Mouse (Mus musculus) MEL (cell line): ENCODE measurements around the gene Nrcam. TPM values are rescaled to one million over a fixed set of nuclear protein-coding genes. Genes with fewer than 3 reads are reported as not detected.

Experiments
- DNase-seq: peaks from one replicate; pipeline ENCODE4 v3.0.0; 2011; ENCODE audit warnings: low read depth, low spot score
- H3K27ac ChIP-seq: 2 replicates; pipeline ENCODE4 v1.5.1; 2012; ENCODE audit warnings: low read depth, mild to moderate bottlenecking, control low read depth, low read length, moderate library complexity; ENCODE audit not compliant: control insufficient read depth
- H3K27me3 ChIP-seq, 2 experiments: fragments of 150-350 bp in 1 of 2; sonication (generic) in 1 of 2; 2 replicates each; pipeline ENCODE4 v1.6.1; 2012; ENCODE audit warnings: low read length in 2 of 2, mild to moderate bottlenecking in 2 of 2, improper control_type of control experiment in 1 of 2, moderate library complexity in 1 of 2; ENCODE audit not compliant: insufficient read depth in 2 of 2, control insufficient read depth in 1 of 2
- H3K36me3 ChIP-seq, 2 experiments: 2 replicates each; pipeline ENCODE4 v1.6.1; 2012 to 2014; ENCODE audit warnings: low read length in 2 of 2, improper control_type of control experiment in 1 of 2, inconsistent platforms in 1 of 2, mild to moderate bottlenecking in 1 of 2; ENCODE audit not compliant: insufficient read depth in 2 of 2, control insufficient read depth in 1 of 2
- H3K4me1 ChIP-seq, 2 experiments: fragments of 150-350 bp in 1 of 2; sonication (generic) in 1 of 2; 2 replicates each; pipeline ENCODE4 v1.6.1; 2012; ENCODE audit warnings: low read length in 2 of 2, improper control_type of control experiment in 1 of 2, mild to moderate bottlenecking in 1 of 2; ENCODE audit not compliant: insufficient read depth in 2 of 2, control insufficient read depth in 1 of 2
- H3K4me3 ChIP-seq, 2 experiments: fragments of 150-350 bp in 1 of 2; sonication (generic) in 1 of 2; 2 replicates each; pipeline ENCODE4 v1.5.1; 2012; ENCODE audit warnings: low read depth in 2 of 2, low read length in 2 of 2, mild to moderate bottlenecking in 2 of 2, moderate library complexity in 2 of 2, control low read depth in 1 of 2, improper control_type of control experiment in 1 of 2; ENCODE audit not compliant: control insufficient read depth in 1 of 2, insufficient read depth in 1 of 2
- H3K79me2 ChIP-seq: 2 replicates; pipeline ENCODE4 v1.6.1; 2012; ENCODE audit warnings: mild to moderate bottlenecking, low read length, moderate library complexity; ENCODE audit not compliant: control insufficient read depth, poor library complexity, insufficient read depth
- H3K9ac ChIP-seq: 2 replicates; pipeline ENCODE4 v1.6.1; 2012; ENCODE audit warnings: low read depth, mild to moderate bottlenecking, control low read depth, low read length, moderate library complexity; ENCODE audit not compliant: control insufficient read depth, poor library complexity, severe bottlenecking
- H3K9me3 ChIP-seq: fragments of 150-350 bp; sonication (generic); replicated peaks from 2 replicates; pipeline ENCODE4 v1.6.1; 2012; ENCODE audit warnings: mild to moderate bottlenecking, low read length, improper control_type of control experiment, moderate library complexity; ENCODE audit not compliant: insufficient read depth
- E2F4 ChIP-seq: IDR thresholded peaks from 2 replicates; pipeline ENCODE4 v1.6.1; 2011; ENCODE audit warnings: low read depth, low read length, improper control_type of control experiment, borderline replicate concordance
- ELF1 ChIP-seq: IDR thresholded peaks from 2 replicates; pipeline ENCODE4 v1.6.1; 2014; ENCODE audit warnings: low read depth, mild to moderate bottlenecking, inconsistent platforms, low read length, improper control_type of control experiment, moderate library complexity
- ETS1 ChIP-seq: IDR thresholded peaks from 2 replicates; pipeline ENCODE4 v1.6.1; 2012; ENCODE audit warnings: low read depth, mild to moderate bottlenecking, inconsistent platforms, low read length, improper control_type of control experiment, moderate library complexity
- GABPA ChIP-seq: IDR thresholded peaks from 2 replicates; pipeline ENCODE4 v1.6.1; 2012; ENCODE audit warnings: low read depth, mild to moderate bottlenecking, inconsistent platforms, low read length, improper control_type of control experiment, moderate library complexity
- GATA1 ChIP-seq: IDR thresholded peaks from 2 replicates; pipeline ENCODE4 v1.6.1; 2011; ENCODE audit warnings: low read depth, low read length, improper control_type of control experiment
- HCFC1 ChIP-seq: IDR thresholded peaks from 2 replicates; pipeline ENCODE4 v1.6.1; 2012; ENCODE audit warnings: low read depth, mild to moderate bottlenecking, inconsistent platforms, low read length, improper control_type of control experiment, moderate library complexity
- JUND ChIP-seq: IDR thresholded peaks from 2 replicates; pipeline ENCODE4 v1.6.1; 2011; ENCODE audit warnings: low read depth, mild to moderate bottlenecking, improper control_type of control experiment, low read length
- KAT2A ChIP-seq: conservative IDR thresholded peaks from 2 replicates; pipeline ENCODE4 v1.6.1; 2012; ENCODE audit warnings: low read depth, low read length, improper control_type of control experiment, inconsistent platforms
- MAFK ChIP-seq: IDR thresholded peaks from 2 replicates; pipeline ENCODE4 v1.6.1; 2011; ENCODE audit warnings: low read depth, mild to moderate bottlenecking, low read length, improper control_type of control experiment, borderline replicate concordance
- MEF2A ChIP-seq: IDR thresholded peaks from 2 replicates; pipeline ENCODE4 v1.6.1; 2014; ENCODE audit warnings: low read depth, mild to moderate bottlenecking, inconsistent platforms, low read length, improper control_type of control experiment; ENCODE audit not compliant: poor library complexity, insufficient replicate concordance, severe bottlenecking; ENCODE audit errors: extremely low read depth
- MXI1 ChIP-seq: IDR thresholded peaks from 2 replicates; pipeline ENCODE4 v1.6.1; 2011; ENCODE audit warnings: mild to moderate bottlenecking, low read depth, low read length, improper control_type of control experiment
- MYB ChIP-seq: IDR thresholded peaks from 2 replicates; pipeline ENCODE4 v1.6.1; 2011; ENCODE audit warnings: mild to moderate bottlenecking, low read depth, low read length, improper control_type of control experiment
- MYC ChIP-seq: IDR thresholded peaks from 2 replicates; pipeline ENCODE4 v1.6.1; 2011; ENCODE audit warnings: low read depth, mild to moderate bottlenecking, low read length, improper control_type of control experiment, moderate library complexity
- NELFE ChIP-seq: IDR thresholded peaks from 2 replicates; pipeline ENCODE4 v1.6.1; 2011; ENCODE audit warnings: low read depth, low read length, improper control_type of control experiment
- POLR2A ChIP-seq, 2 experiments: IDR thresholded peaks; 2 replicates each; pipeline ENCODE4 v1.6.1; 2011 to 2012; ENCODE audit warnings: low read length in 2 of 2, mild to moderate bottlenecking in 2 of 2, control low read depth in 1 of 2, improper control_type of control experiment in 1 of 2, low read depth in 1 of 2, moderate library complexity in 1 of 2; ENCODE audit not compliant: control insufficient read depth in 1 of 2, insufficient read depth in 1 of 2, poor library complexity in 1 of 2
- POLR2AphosphoS2 ChIP-seq: IDR thresholded peaks from 2 replicates; pipeline ENCODE4 v1.6.1; 2011; ENCODE audit warnings: low read length, improper control_type of control experiment
- POLR2AphosphoS5 ChIP-seq: IDR thresholded peaks from 2 replicates; pipeline ENCODE4 v1.6.1; 2012; ENCODE audit warnings: low read depth, borderline replicate concordance, mild to moderate bottlenecking, inconsistent platforms, low read length, moderate library complexity, mixed read lengths
- RAD21 ChIP-seq: IDR thresholded peaks from 2 replicates; pipeline ENCODE4 v1.6.1; 2011; ENCODE audit warnings: mild to moderate bottlenecking, low read depth, low read length, improper control_type of control experiment
- RCOR1 ChIP-seq: IDR thresholded peaks from 2 replicates; pipeline ENCODE4 v1.6.1; 2012; ENCODE audit warnings: low read depth, mild to moderate bottlenecking, inconsistent platforms, low read length, improper control_type of control experiment
- SIN3A ChIP-seq: IDR thresholded peaks from 2 replicates; pipeline ENCODE4 v1.6.1; 2012; ENCODE audit warnings: low read length, improper control_type of control experiment, inconsistent platforms
- TAL1 ChIP-seq: IDR thresholded peaks from 2 replicates; pipeline ENCODE4 v1.6.1; 2012; ENCODE audit warnings: mild to moderate bottlenecking, inconsistent platforms, low read length, moderate library complexity, mixed read lengths
- TCF12 ChIP-seq: IDR thresholded peaks from 2 replicates; pipeline ENCODE4 v1.6.1; 2014; ENCODE audit warnings: low read depth, mild to moderate bottlenecking, inconsistent platforms, low read length, improper control_type of control experiment, moderate library complexity
- UBTF ChIP-seq: IDR thresholded peaks from 2 replicates; pipeline ENCODE4 v1.6.1; 2012; ENCODE audit warnings: low read depth, mild to moderate bottlenecking, inconsistent platforms, low read length, improper control_type of control experiment, moderate library complexity, borderline replicate concordance; ENCODE audit not compliant: insufficient read depth
- USF1 ChIP-seq: IDR thresholded peaks from 2 replicates; pipeline ENCODE4 v1.6.1; 2014; ENCODE audit warnings: low read depth, mild to moderate bottlenecking, inconsistent platforms, low read length, improper control_type of control experiment, moderate library complexity
- USF2 ChIP-seq, 2 experiments: IDR thresholded peaks; 2 replicates each; pipeline ENCODE4 v1.6.1; 2011 to 2012; ENCODE audit warnings: improper control_type of control experiment in 2 of 2, low read length in 2 of 2, borderline replicate concordance in 1 of 2, inconsistent platforms in 1 of 2, low read depth in 1 of 2, mild to moderate bottlenecking in 1 of 2; ENCODE audit not compliant: insufficient read depth in 1 of 2
- ZC3H11A ChIP-seq: IDR thresholded peaks from 2 replicates; pipeline ENCODE4 v1.6.1; 2012; ENCODE audit warnings: low read depth, mild to moderate bottlenecking, inconsistent platforms, low read length, improper control_type of control experiment
- ZKSCAN1 ChIP-seq: IDR thresholded peaks from 2 replicates; pipeline ENCODE4 v1.6.1; 2012; ENCODE audit warnings: low read depth, mild to moderate bottlenecking, inconsistent platforms, low read length, improper control_type of control experiment, moderate library complexity
- ZMIZ1 ChIP-seq: IDR thresholded peaks from 2 replicates; pipeline ENCODE4 v1.6.1; 2012; ENCODE audit warnings: low read depth, mild to moderate bottlenecking, inconsistent platforms, low read length, improper control_type of control experiment, moderate library complexity
- polyA plus RNA-seq, 2 experiments: library from polyadenylated mRNA; stranded (reverse) in 1 of 2; unstranded in 1 of 2; fragments of >175 nt in 1 of 2; fragments of >200 nt in 1 of 2; gene quantifications; 2 replicates each; pipeline versions ENCODE4 v1.2.1 to v1.2.4; 2012; ENCODE audit warnings: low replicate concordance in 2 of 2, low read depth in 1 of 2; ENCODE audit not compliant: insufficient read length in 2 of 2, insufficient read depth in 1 of 2, missing spikeins in 1 of 2
- total RNA-seq: library from RNA; depleted of rRNA; stranded (reverse); fragments of 300-350 nt; gene quantifications from 2 replicates; pipeline ENCODE4 v1.2.3, GENCODE M21; 2012

Nrcam gene
- total and polyA plus RNA-seq, 3 experiments: not detected

DNA sequence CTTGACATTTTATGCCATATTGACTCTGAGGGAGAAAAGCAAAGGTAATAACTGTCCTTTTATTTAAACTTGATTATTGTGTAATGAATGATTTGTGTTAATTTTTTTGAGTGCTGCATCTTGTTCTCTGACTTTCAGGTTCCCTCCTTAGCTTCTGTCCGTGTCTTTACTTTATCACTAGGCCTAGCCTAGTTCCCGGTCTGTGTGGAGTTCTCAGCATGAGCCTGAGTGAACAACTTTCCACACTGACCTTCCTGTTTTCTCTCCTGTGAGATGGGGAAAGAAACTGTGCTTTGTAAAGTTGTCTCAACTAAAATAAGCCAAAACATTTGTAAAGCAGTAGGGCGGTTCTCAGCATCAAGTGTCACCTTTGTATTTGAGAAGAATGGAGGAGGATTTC, 179.9 kb downstream of the Nrcam start:
- no peaks in the 10 kb centered on the region for H3K4me1 ChIP-seq
- no peak overlapping the region for H3K9ac ChIP-seq
- TF ChIP-seq RAD21 (no peak), E2F4 (no peak), ETS1 (no peak), MXI1 (no peak), USF2 (IDR thresholded peaks at IDR 0.05; ENCODE audit: borderline replicate concordance in 1 of 2, insufficient read depth in 1 of 2, low read depth in 1 of 2, low read length in 2 of 2) (no peak), RCOR1 (no peak), MEF2A (no peak), ELF1 (no peak), GATA1 (no peak), TAL1 (no peak), POLR2AphosphoS5 (no peak), JUND (no peak), NELFE (no peak), USF1 (no peak), SIN3A (no peak), MYC (no peak), ZKSCAN1 (no peak), ZMIZ1 (no peak), MYB (no peak), MAFK (no peak)
- H3K79me2 ChIP-seq: no peaks in the 10 kb centered on the region
- H3K27me3 ChIP-seq: no peaks in the 10 kb centered on the region
- H3K36me3 ChIP-seq: no peaks in the 10 kb centered on the region
- no peak overlapping the region for H3K27ac ChIP-seq
- H3K4me3 ChIP-seq: no peak overlapping the region
- DNase-seq: no peak
- no peaks in the 10 kb centered on the region for H3K9me3 ChIP-seq

DNA sequence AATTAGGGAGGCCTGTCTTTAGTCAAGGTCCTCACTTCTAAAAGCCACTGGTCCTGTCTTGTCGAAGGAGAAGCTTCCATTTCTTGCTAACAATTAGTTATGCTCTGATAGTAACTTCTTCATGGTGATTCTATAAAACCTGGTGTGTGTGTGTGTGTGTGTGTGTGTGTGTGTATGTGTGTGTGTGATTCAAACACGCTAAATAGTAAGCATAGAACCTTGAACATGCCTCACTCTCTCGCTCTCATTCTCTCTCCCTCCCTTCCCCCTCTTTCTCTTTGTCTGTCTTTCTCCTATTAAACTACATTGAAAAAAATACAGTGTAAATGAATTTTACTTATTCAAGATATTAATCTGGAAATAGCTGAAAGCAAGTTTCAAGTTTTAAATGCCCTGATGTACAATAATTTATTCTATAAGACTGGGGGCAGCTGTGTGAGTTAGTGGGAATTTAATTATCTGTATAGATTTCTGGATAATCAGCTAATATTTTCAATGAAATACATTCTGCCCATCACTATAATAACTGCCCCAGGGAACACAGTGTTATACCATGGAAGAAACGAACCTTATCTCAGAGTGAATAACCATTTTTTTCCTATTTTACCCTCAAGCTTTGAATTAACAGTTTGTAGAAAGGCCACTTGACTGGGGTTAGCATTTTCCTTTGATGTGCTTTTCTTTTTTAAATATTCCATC, 180.9 kb downstream of the Nrcam start:
- Histone ChIP-seq H3K9me3 (no peaks in the 10 kb centered on the region), H3K27me3 (no peaks in the 10 kb centered on the region), H3K4me3 (no peak overlapping the region), H3K27ac (no peak overlapping the region), H3K36me3 (no peaks in the 10 kb centered on the region), H3K9ac (no peak overlapping the region), H3K79me2 (no peaks in the 10 kb centered on the region), H3K4me1 (no peaks in the 10 kb centered on the region)
- TF ChIP-seq TAL1 (no peak), MYC (no peak), USF1 (no peak), TCF12 (no peak), KAT2A (no peak), UBTF (no peak), ZKSCAN1 (no peak), MAFK (no peak), ZMIZ1 (no peak), HCFC1 (no peak), POLR2AphosphoS5 (no peak), POLR2A (IDR thresholded peaks at IDR 0.05; ENCODE audit: control insufficient read depth in 1 of 2, insufficient read depth in 1 of 2, low read depth in 1 of 2, low read length in 2 of 2, poor library complexity in 1 of 2) (no peak), RAD21 (no peak), GATA1 (no peak), ZC3H11A (no peak), JUND (no peak), ETS1 (no peak), GABPA (no peak), POLR2AphosphoS2 (no peak)
- no peak for DNase-seq
